Mouse (Mus musculus): ENCODE measurements around the gene Kalrn.

Gene Kalrn

GRCm38 (mm10) chr16:34573151-34573802 is at the start of gene Kalrn:
Gene Kalrn, minus strand, starts transcription at chr16:34573532.
- DNase-seq (ENCODE audit: low read depth, low spot score) = peak; percentile 82

DNA sequence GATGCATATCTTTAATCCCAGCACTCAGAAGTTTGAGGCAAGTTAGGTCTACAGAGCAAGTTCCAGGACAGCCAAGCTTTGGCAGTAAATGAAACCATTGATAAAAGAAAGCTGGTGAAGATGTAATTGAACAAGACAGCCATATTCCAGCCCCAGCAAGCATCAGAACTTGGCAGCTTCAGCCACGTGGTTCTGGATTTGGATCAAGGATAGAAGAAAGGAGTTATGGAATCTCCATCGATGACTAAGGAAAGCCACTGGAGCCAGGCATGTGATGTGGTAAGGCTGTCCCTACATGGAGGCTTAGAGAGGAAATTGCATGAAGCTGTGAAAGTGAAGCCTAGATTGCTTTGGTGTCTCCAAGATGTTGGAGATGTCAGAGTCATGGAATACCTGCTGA is 40.7 kb upstream of the Kalrn start:
- no peak for DNase-seq (ENCODE audit: low read depth, low spot score)

DNA sequence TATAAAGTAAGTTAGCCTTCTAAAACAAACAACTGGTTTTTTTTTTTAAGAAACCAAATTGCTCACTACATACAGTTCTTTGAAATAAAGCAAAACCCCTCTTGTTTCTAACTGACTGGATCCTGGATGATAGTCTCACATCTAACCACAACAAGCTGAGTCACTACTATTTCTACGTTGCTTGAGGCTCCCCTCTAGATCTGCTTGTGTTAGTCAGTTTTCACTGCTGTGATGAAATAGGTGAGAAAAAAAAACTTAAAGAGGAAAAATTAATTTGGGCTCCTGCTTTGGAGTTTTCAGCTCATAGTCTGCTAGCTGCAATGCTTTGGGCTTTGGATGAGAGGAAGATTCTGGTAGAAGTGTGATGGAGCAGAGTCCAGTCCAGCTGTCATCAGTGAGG is 36.8 kb upstream of the Kalrn start:
- DNase-seq (ENCODE audit: low read depth, low spot score) = no peak

- peak; percentile 10 for DNase-seq (ENCODE audit: low read depth, low spot score)
These were observed 32.3 kb upstream of the Kalrn start for GRCm38 (mm10) chr16:34605679-34606078.

DNA sequence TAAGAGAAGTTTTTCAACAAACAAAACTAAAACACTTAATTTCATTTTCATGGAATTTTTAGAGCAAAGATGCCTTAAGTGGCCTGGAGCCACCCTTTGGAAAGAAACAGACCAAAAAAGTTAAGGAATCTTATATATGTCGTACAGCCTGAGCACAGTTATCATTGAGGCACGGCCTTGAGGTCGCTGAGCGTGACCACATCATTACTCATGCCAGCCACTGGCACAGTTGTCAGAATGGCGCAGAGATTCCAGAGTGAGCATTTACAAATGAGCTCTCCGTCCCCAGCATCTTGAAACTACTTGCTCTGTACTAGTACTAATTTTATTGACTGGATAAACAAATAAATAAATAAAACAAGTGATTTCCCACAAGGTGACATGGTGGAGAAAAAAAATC is 30.5 kb upstream of the Kalrn start:
- DNase-seq (ENCODE audit: low read depth, low spot score) = no peak

DNA sequence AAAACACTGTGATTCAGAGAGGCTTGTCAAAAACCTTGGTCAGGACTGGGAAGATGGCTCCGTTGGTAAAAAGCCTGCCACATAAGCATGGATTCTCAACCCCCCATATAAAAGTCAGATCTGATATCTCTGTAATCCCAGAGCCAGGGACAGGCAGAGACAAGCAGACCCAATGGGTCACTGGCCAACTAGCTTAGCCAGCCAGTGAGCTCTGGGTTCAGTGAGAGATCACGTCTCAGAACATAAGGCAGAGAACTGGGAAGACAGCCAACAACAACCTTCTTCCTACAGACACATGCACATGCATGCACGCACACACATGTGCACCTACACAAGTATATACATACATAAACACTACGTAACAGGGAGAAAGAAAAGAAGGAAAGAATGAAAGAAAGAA is 29.7 kb upstream of the Kalrn start:
- no peak for DNase-seq (ENCODE audit: low read depth, low spot score)

GRCm38 (mm10) chr16:34601954-34602353 is 28.6 kb upstream of the Kalrn start:
- DNase-seq (ENCODE audit: low read depth, low spot score) = no peak

DNA sequence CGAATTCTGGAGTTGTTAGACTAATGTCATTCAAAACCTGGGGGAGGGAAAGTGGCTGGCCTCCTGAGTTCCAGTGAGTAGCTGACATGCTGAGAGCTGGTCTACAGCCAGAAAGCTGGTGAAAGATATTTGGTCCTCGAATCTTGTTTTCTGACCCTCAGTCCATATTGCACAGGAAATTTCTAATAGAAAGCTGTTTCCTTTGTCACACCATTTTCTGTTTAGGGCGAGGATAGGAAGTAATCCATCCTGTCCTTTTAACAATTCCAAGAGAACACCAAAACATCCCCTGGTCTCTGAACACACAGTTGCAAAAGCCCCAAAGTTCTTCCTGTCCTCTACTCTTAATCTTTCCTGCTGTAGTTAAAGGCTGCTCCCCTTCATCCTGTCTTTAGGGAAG is 22.0 kb upstream of the Kalrn start:
- no peak for DNase-seq (ENCODE audit: low read depth, low spot score)

DNA sequence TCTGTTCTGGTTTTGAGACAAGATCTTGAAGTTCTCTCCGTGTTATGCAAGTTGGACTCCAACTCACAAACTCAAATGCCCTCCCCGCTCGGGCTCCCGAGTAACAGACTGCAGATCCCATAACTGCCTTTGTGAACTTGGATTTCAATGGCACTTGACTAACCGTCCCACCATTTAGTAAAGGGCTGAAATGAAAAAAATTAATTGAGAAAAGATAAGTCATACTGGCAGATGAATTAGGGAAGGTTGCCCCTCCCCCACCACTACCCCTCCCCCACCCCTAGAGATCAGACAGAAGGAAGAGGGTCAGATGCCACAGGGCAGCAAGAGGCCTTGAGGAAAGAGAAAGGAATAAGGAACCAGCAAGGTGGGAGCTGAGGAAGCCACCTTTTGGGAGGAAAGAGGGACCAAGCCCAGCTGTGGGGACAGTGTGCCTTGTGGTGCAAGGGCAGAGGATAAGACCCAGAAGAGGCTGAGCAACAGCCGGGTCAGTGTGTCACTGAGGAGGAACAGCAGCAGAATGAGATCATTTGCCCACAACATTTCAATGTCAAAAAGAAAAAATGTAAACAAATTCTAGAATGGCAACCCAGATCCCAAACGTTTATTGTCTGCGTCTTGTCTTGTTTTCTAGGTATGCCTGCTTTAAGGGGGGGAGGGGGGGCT is 21.4 kb upstream of the Kalrn start:
- no peak for DNase-seq (ENCODE audit: low read depth, low spot score)

DNA sequence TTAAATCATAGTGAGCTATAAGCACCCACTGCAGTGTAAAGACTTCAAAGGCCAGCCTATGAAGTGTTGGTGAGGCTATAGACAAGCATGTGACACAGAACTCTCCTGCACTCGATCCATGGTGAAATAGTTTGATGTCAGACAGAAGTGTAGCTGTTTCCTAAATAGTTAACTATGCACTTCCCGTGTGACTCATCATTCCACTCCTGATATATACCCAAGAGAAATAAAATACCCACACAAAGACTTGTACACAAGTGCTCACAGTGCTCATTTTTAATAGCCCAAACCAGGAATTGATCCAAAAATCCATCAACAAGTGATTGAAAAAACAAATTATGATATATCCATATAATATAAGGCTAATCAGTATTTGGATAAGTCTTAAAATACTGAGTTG is 19.4 kb upstream of the Kalrn start:
- no peak for DNase-seq (ENCODE audit: low read depth, low spot score)

GRCm38 (mm10) chr16:34591934-34592333 is 18.6 kb upstream of the Kalrn start:
- no peak for DNase-seq (ENCODE audit: low read depth, low spot score)

- peak; percentile 27 for DNase-seq (ENCODE audit: low read depth, low spot score)
These were observed 6.5 kb upstream of the Kalrn start for GRCm38 (mm10) chr16:34579671-34580326.

GRCm38 (mm10) chr16:34573856-34574491 is 642 bp upstream of the Kalrn start:
- DNase-seq (ENCODE audit: low read depth, low spot score) = peak; percentile 28

GRCm38 (mm10) chr16:34572406-34573150 is 754 bp downstream of the Kalrn start:
- DNase-seq (ENCODE audit: low read depth, low spot score) = peak; percentile 49

GRCm38 (mm10) chr16:34571931-34572405 is 1.4 kb downstream of the Kalrn start:
- DNase-seq (ENCODE audit: low read depth, low spot score) = peak; percentile 45

DNA sequence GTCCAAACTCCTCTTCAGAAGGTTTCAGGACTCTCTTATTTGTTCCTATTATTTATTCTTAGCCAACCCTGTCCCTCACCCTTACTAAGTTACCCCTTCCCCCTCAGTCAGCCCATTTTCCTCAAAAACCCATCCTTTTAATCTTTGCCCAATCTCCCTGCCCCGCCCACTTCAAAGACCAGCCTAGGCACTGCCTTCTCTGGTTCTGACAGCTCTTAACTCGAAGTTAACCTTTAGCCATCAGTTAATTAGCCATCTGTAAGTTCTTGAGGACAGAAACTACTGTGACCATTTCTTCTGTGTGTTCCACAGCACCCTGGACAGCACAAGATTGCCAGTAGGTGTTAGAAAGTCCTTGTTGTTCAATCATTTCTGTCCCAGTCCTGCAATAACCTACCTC is 3.4 kb downstream of the Kalrn start:
- DNase-seq (ENCODE audit: low read depth, low spot score) = no peak

DNA sequence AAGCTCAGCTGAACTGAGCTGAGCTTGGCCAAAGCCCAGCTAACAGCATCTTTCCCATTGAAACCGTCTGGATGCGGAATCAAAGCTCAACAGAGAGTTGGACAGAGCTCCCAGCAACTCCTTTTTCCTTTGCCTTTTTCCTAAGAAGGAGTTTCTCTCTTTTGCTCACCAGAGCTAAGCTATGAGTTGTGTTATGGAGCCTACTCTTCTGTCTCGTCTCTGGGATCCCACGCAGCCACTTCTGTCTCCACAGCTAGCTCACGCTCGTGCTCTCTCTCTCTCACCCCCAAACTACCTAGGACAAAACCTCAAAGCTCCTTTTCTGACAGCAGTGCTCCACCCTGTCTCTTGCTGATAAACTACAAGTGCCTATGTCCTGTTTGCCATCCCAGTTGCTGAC is 4.5 kb downstream of the Kalrn start:
- no peak for DNase-seq (ENCODE audit: low read depth, low spot score)

DNA sequence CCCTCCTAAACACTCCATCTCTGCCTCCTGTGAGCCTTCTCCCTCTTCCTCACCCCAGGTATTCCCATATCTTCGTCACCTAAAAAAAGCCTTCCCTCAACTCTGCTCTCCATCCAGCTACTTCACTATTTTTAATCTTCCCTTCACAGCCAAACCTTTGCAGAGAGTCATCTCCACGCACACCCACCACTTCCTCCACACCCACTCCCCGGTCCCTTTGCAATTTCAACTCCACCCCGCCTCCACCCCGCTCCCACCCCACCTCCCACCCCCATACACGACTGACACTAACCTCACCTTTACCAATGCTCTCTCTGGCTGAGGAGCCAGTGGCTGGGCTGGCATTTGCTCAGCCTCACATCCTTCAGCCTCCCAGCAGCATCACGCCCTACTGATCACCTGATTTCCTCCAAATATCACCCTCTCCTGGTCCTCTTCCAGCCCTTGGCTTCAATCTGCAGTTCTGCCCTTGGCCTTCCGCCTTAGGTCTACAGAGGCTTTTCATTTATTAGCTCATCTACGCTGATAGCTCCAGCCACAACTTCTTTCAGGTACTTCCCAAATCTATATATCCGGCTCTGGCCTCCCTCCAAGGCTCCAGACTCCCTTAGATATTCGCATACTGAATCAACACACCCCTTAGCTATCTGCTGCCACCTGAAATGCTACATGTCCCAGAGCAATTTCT is 9.6 kb downstream of the Kalrn start:
- DNase-seq (ENCODE audit: low read depth, low spot score) = no peak

- DNase-seq (ENCODE audit: low read depth, low spot score) = no peak
These were observed 11.6 kb downstream of the Kalrn start for GRCm38 (mm10) chr16:34561734-34562135.

GRCm38 (mm10) chr16:34560814-34561213 is 12.5 kb downstream of the Kalrn start:
- DNase-seq (ENCODE audit: low read depth, low spot score) = no peak

- no peak for DNase-seq (ENCODE audit: low read depth, low spot score)
These were observed 12.9 kb downstream of the Kalrn start for GRCm38 (mm10) chr16:34560411-34560810.

Measured in ES-CJ7 (cell line).